Mouse (Mus musculus) MEL (cell line): ENCODE results near the gene Cmss1. TPM values are rescaled to one million over a fixed set of nuclear protein-coding genes. Genes with fewer than 3 reads are reported as not detected.
A peak's percentile ranks its signal among the peaks of the same experiment; 100 is the strongest.

Experiments
- DNase-seq: peaks from one replicate; pipeline ENCODE4 v3.0.0; 2011; ENCODE audit warnings: low read depth, low spot score
- H3K27ac ChIP-seq: 2 replicates; pipeline ENCODE4 v1.5.1; 2012; ENCODE audit warnings: low read depth, mild to moderate bottlenecking, control low read depth, low read length, moderate library complexity; ENCODE audit not compliant: control insufficient read depth
- H3K27me3 ChIP-seq, 2 experiments: fragments of 150-350 bp in 1 of 2; sonication (generic) in 1 of 2; 2 replicates each; pipeline ENCODE4 v1.6.1; 2012; ENCODE audit warnings: low read length in 2 of 2, mild to moderate bottlenecking in 2 of 2, improper control_type of control experiment in 1 of 2, moderate library complexity in 1 of 2; ENCODE audit not compliant: insufficient read depth in 2 of 2, control insufficient read depth in 1 of 2
- H3K36me3 ChIP-seq, 2 experiments: 2 replicates each; pipeline ENCODE4 v1.6.1; 2012 to 2014; ENCODE audit warnings: low read length in 2 of 2, improper control_type of control experiment in 1 of 2, inconsistent platforms in 1 of 2, mild to moderate bottlenecking in 1 of 2; ENCODE audit not compliant: insufficient read depth in 2 of 2, control insufficient read depth in 1 of 2
- H3K4me1 ChIP-seq, 2 experiments: fragments of 150-350 bp in 1 of 2; sonication (generic) in 1 of 2; 2 replicates each; pipeline ENCODE4 v1.6.1; 2012; ENCODE audit warnings: low read length in 2 of 2, improper control_type of control experiment in 1 of 2, mild to moderate bottlenecking in 1 of 2; ENCODE audit not compliant: insufficient read depth in 2 of 2, control insufficient read depth in 1 of 2
- H3K4me3 ChIP-seq, 2 experiments: fragments of 150-350 bp in 1 of 2; sonication (generic) in 1 of 2; 2 replicates each; pipeline ENCODE4 v1.5.1; 2012; ENCODE audit warnings: low read depth in 2 of 2, low read length in 2 of 2, mild to moderate bottlenecking in 2 of 2, moderate library complexity in 2 of 2, control low read depth in 1 of 2, improper control_type of control experiment in 1 of 2; ENCODE audit not compliant: control insufficient read depth in 1 of 2, insufficient read depth in 1 of 2
- H3K79me2 ChIP-seq: 2 replicates; pipeline ENCODE4 v1.6.1; 2012; ENCODE audit warnings: mild to moderate bottlenecking, low read length, moderate library complexity; ENCODE audit not compliant: control insufficient read depth, poor library complexity, insufficient read depth
- H3K9ac ChIP-seq: 2 replicates; pipeline ENCODE4 v1.6.1; 2012; ENCODE audit warnings: low read depth, mild to moderate bottlenecking, control low read depth, low read length, moderate library complexity; ENCODE audit not compliant: control insufficient read depth, poor library complexity, severe bottlenecking
- H3K9me3 ChIP-seq: fragments of 150-350 bp; sonication (generic); replicated peaks from 2 replicates; pipeline ENCODE4 v1.6.1; 2012; ENCODE audit warnings: mild to moderate bottlenecking, low read length, improper control_type of control experiment, moderate library complexity; ENCODE audit not compliant: insufficient read depth
- CHD1 ChIP-seq: IDR thresholded peaks from 2 replicates; pipeline ENCODE4 v1.6.1; 2012; ENCODE audit warnings: low read depth, mild to moderate bottlenecking, inconsistent platforms, low read length, improper control_type of control experiment
- CHD2 ChIP-seq: IDR thresholded peaks from 2 replicates; pipeline ENCODE4 v1.6.1; 2011; ENCODE audit warnings: low read length, improper control_type of control experiment
- CTCF ChIP-seq, 3 experiments: IDR thresholded peaks in 2 of 3; conservative IDR thresholded peaks in 1 of 3; 2 replicates each; pipeline ENCODE4 v1.5.1; 2011 to 2012; ENCODE audit warnings: low read length in 3 of 3, low read depth in 2 of 3, mild to moderate bottlenecking in 2 of 3, improper control_type of control experiment in 1 of 3, inconsistent platforms in 1 of 3, mixed read lengths in 1 of 3, moderate library complexity in 1 of 3; ENCODE audit not compliant: control insufficient read depth in 1 of 3, insufficient read depth in 1 of 3, poor library complexity in 1 of 3, severe bottlenecking in 1 of 3
- EP300 ChIP-seq, 2 experiments: IDR thresholded peaks; 2 replicates each; pipeline ENCODE4 v1.6.1; 2011; ENCODE audit warnings: improper control_type of control experiment in 2 of 2, low read length in 2 of 2, low read depth in 1 of 2, mild to moderate bottlenecking in 1 of 2
- GABPA ChIP-seq: IDR thresholded peaks from 2 replicates; pipeline ENCODE4 v1.6.1; 2012; ENCODE audit warnings: low read depth, mild to moderate bottlenecking, inconsistent platforms, low read length, improper control_type of control experiment, moderate library complexity
- GATA1 ChIP-seq: IDR thresholded peaks from 2 replicates; pipeline ENCODE4 v1.6.1; 2011; ENCODE audit warnings: low read depth, low read length, improper control_type of control experiment
- JUND ChIP-seq: IDR thresholded peaks from 2 replicates; pipeline ENCODE4 v1.6.1; 2011; ENCODE audit warnings: low read depth, mild to moderate bottlenecking, improper control_type of control experiment, low read length
- KAT2A ChIP-seq: conservative IDR thresholded peaks from 2 replicates; pipeline ENCODE4 v1.6.1; 2012; ENCODE audit warnings: low read depth, low read length, improper control_type of control experiment, inconsistent platforms
- MAFK ChIP-seq: IDR thresholded peaks from 2 replicates; pipeline ENCODE4 v1.6.1; 2011; ENCODE audit warnings: low read depth, mild to moderate bottlenecking, low read length, improper control_type of control experiment, borderline replicate concordance
- MAX ChIP-seq: IDR thresholded peaks from 2 replicates; pipeline ENCODE4 v1.6.1; 2011; ENCODE audit warnings: low read length, improper control_type of control experiment
- MAZ ChIP-seq: IDR thresholded peaks from 2 replicates; pipeline ENCODE4 v1.6.1; 2012; ENCODE audit warnings: low read depth, mild to moderate bottlenecking, inconsistent platforms, low read length, improper control_type of control experiment
- MEF2A ChIP-seq: IDR thresholded peaks from 2 replicates; pipeline ENCODE4 v1.6.1; 2014; ENCODE audit warnings: low read depth, mild to moderate bottlenecking, inconsistent platforms, low read length, improper control_type of control experiment; ENCODE audit not compliant: poor library complexity, insufficient replicate concordance, severe bottlenecking; ENCODE audit errors: extremely low read depth
- MXI1 ChIP-seq: IDR thresholded peaks from 2 replicates; pipeline ENCODE4 v1.6.1; 2011; ENCODE audit warnings: mild to moderate bottlenecking, low read depth, low read length, improper control_type of control experiment
- MYB ChIP-seq: IDR thresholded peaks from 2 replicates; pipeline ENCODE4 v1.6.1; 2011; ENCODE audit warnings: mild to moderate bottlenecking, low read depth, low read length, improper control_type of control experiment
- MYC ChIP-seq: IDR thresholded peaks from 2 replicates; pipeline ENCODE4 v1.6.1; 2011; ENCODE audit warnings: low read depth, mild to moderate bottlenecking, low read length, improper control_type of control experiment, moderate library complexity
- NRF1 ChIP-seq: IDR thresholded peaks from 2 replicates; pipeline ENCODE4 v1.6.1; 2014; ENCODE audit warnings: low read depth, mild to moderate bottlenecking, inconsistent platforms, low read length, improper control_type of control experiment, moderate library complexity; ENCODE audit not compliant: poor library complexity, insufficient read depth, severe bottlenecking
- POLR2A ChIP-seq, 2 experiments: IDR thresholded peaks; 2 replicates each; pipeline ENCODE4 v1.6.1; 2011 to 2012; ENCODE audit warnings: low read length in 2 of 2, mild to moderate bottlenecking in 2 of 2, control low read depth in 1 of 2, improper control_type of control experiment in 1 of 2, low read depth in 1 of 2, moderate library complexity in 1 of 2; ENCODE audit not compliant: control insufficient read depth in 1 of 2, insufficient read depth in 1 of 2, poor library complexity in 1 of 2
- RAD21 ChIP-seq: IDR thresholded peaks from 2 replicates; pipeline ENCODE4 v1.6.1; 2011; ENCODE audit warnings: mild to moderate bottlenecking, low read depth, low read length, improper control_type of control experiment
- TAL1 ChIP-seq: IDR thresholded peaks from 2 replicates; pipeline ENCODE4 v1.6.1; 2012; ENCODE audit warnings: mild to moderate bottlenecking, inconsistent platforms, low read length, moderate library complexity, mixed read lengths
- TBP ChIP-seq: IDR thresholded peaks from 2 replicates; pipeline ENCODE4 v1.8.0; 2011; ENCODE audit warnings: low read depth, low read length, improper control_type of control experiment
- TCF12 ChIP-seq: IDR thresholded peaks from 2 replicates; pipeline ENCODE4 v1.6.1; 2014; ENCODE audit warnings: low read depth, mild to moderate bottlenecking, inconsistent platforms, low read length, improper control_type of control experiment, moderate library complexity
- USF1 ChIP-seq: IDR thresholded peaks from 2 replicates; pipeline ENCODE4 v1.6.1; 2014; ENCODE audit warnings: low read depth, mild to moderate bottlenecking, inconsistent platforms, low read length, improper control_type of control experiment, moderate library complexity
- USF2 ChIP-seq, 2 experiments: IDR thresholded peaks; 2 replicates each; pipeline ENCODE4 v1.6.1; 2011 to 2012; ENCODE audit warnings: improper control_type of control experiment in 2 of 2, low read length in 2 of 2, borderline replicate concordance in 1 of 2, inconsistent platforms in 1 of 2, low read depth in 1 of 2, mild to moderate bottlenecking in 1 of 2; ENCODE audit not compliant: insufficient read depth in 1 of 2
- ZKSCAN1 ChIP-seq: IDR thresholded peaks from 2 replicates; pipeline ENCODE4 v1.6.1; 2012; ENCODE audit warnings: low read depth, mild to moderate bottlenecking, inconsistent platforms, low read length, improper control_type of control experiment, moderate library complexity
- polyA plus RNA-seq, 2 experiments: library from polyadenylated mRNA; stranded (reverse) in 1 of 2; unstranded in 1 of 2; fragments of >175 nt in 1 of 2; fragments of >200 nt in 1 of 2; gene quantifications; 2 replicates each; pipeline versions ENCODE4 v1.2.1 to v1.2.4; 2012; ENCODE audit warnings: low replicate concordance in 2 of 2, low read depth in 1 of 2; ENCODE audit not compliant: insufficient read length in 2 of 2, insufficient read depth in 1 of 2, missing spikeins in 1 of 2
- total RNA-seq: library from RNA; depleted of rRNA; stranded (reverse); fragments of 300-350 nt; gene quantifications from 2 replicates; pipeline ENCODE4 v1.2.3, GENCODE M21; 2012

Cmss1 gene
- total and polyA plus RNA-seq, 3 experiments: 80.9 to 94.7 TPM; not detected in 1

DNA sequence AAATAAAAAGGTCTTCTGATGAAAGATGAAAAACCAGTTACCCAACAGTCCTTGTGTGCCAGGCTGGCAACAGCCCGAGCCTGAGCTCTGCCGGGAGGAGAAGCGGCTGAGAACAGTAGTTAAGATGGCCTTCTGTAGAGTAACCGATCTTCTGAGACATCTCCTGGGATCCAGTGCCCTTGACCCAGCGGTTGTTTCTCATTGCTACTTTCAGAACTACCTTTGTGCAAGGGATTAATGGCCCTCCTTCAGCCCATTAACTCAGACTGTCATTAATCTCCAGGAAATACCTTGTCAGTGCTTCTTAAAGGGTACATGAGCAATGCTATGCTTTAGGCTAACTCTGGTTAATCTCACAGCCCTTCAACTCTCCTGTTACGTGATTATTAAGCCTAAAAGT, 240.5 kb downstream of the Cmss1 start:
- TF ChIP-seq GABPA (no peak), MXI1 (no peak), TAL1 (no peak), CHD1 (no peak), POLR2A (IDR thresholded peaks at IDR 0.05; ENCODE audit: control insufficient read depth in 1 of 2, insufficient read depth in 1 of 2, low read depth in 1 of 2, low read length in 2 of 2, poor library complexity in 1 of 2) (no peak), EP300 (IDR thresholded peaks at IDR 0.05; ENCODE audit: low read depth in 1 of 2, low read length in 2 of 2) (no peak), CHD2 (no peak), USF1 (no peak), TCF12 (no peak), GATA1 (no peak), MEF2A (no peak), TBP (no peak), NRF1 (no peak), MYB (no peak), MYC (no peak), USF2 (IDR thresholded peaks at IDR 0.05; ENCODE audit: borderline replicate concordance in 1 of 2, insufficient read depth in 1 of 2, low read depth in 1 of 2, low read length in 2 of 2) (no peak), RAD21 (no peak), MAZ (no peak)
- no peaks in the 10 kb centered on the region for H3K27me3 ChIP-seq
- H3K36me3 ChIP-seq: no peaks in the 10 kb centered on the region; a peak in 1 of 4 replicates
- no peak for DNase-seq
- H3K9me3 ChIP-seq: no peaks in the 10 kb centered on the region
- H3K79me2 ChIP-seq: no peaks in the 10 kb centered on the region
- H3K4me1 ChIP-seq: peaks cover 0 to 3% of the 10 kb centered on the region in 2 experiments; a peak in 1 of 4 replicates
- H3K9ac ChIP-seq: no peak overlapping the region
- H3K27ac ChIP-seq: no peak overlapping the region
- H3K4me3 ChIP-seq: no peak overlapping the region

- no peak for TF ChIP-seq KAT2A
- TF ChIP-seq JUND: no peak
- TF ChIP-seq TAL1: peak; percentile 37; the same call in 1 of the 2 replicates
- no peak for TF ChIP-seq CTCF (IDR thresholded peaks at IDR 0.05 in 2 of 3, conservative IDR thresholded peaks at IDR 0.05 in 1 of 3; ENCODE audit: control insufficient read depth in 1 of 3, insufficient read depth in 1 of 3, low read depth in 2 of 3, low read length in 3 of 3, poor library complexity in 1 of 3, severe bottlenecking in 1 of 3)
- no peak for TF ChIP-seq TCF12
- 0 out of 4 replicates have a peak, but pooled peaks of 1 of the 2 experiments have one; percentile 25 for TF ChIP-seq EP300 (IDR thresholded peaks at IDR 0.05; ENCODE audit: low read depth in 1 of 2, low read length in 2 of 2)
- TF ChIP-seq USF1: no peak
- TF ChIP-seq ZKSCAN1: no peak
- no peak for TF ChIP-seq MAFK
- TF ChIP-seq MAX: no peak
- no peaks in the 10 kb centered on the region for H3K27me3 ChIP-seq
- no peak overlapping the region for H3K9ac ChIP-seq
- DNase-seq: peak; percentile 24
- no peaks in the 10 kb centered on the region for H3K79me2 ChIP-seq
- H3K27ac ChIP-seq: no peak overlapping the region
- peaks cover 0 to 3% of the 10 kb centered on the region in 2 experiments; a peak in 1 of 4 replicates for H3K4me1 ChIP-seq
- H3K4me3 ChIP-seq: no peak overlapping the region
- H3K36me3 ChIP-seq: no peaks in the 10 kb centered on the region; a peak in 1 of 4 replicates
- H3K9me3 ChIP-seq: no peaks in the 10 kb centered on the region
Observed at GRCm38 (mm10) chr16:57364498-57364897, 242.2 kb downstream of the Cmss1 start.
